Mouse (Mus musculus) brain, embryonic 14.5 days (tissue): ENCODE results near the gene Fam120b. TPM values are rescaled to one million over a fixed set of nuclear protein-coding genes. Genes with fewer than 3 reads are reported as not detected.

Experiments
- DNase-seq: peaks from one replicate; pipeline ENCODE4 v3.0.0-alpha.2; 2011; ENCODE audit warnings: low read depth
- CTCF ChIP-seq: fragments of 200-500 bp; IDR thresholded peaks from 2 replicates; pipeline ENCODE4 v1.5.1; 2012; ENCODE audit warnings: inconsistent platforms, mild to moderate bottlenecking, moderate library complexity, borderline replicate concordance; ENCODE audit not compliant: insufficient read depth, insufficient read length; ENCODE audit errors: extremely low read depth
- POLR2A ChIP-seq: fragments of 200-500 bp; IDR thresholded peaks from 2 replicates; pipeline ENCODE4 v1.6.1; 2012; ENCODE audit warnings: mild to moderate bottlenecking, inconsistent platforms, borderline replicate concordance; ENCODE audit not compliant: poor library complexity, insufficient read depth, insufficient read length, severe bottlenecking; ENCODE audit errors: extremely low read depth
- polyA plus RNA-seq: library from polyadenylated mRNA; depleted of rRNA; stranded (reverse); fragments of >200 nt; gene quantifications from 2 replicates; pipeline ENCODE4 v1.2.3, GENCODE M21; 2012

Gene Fam120b
- polyA plus RNA-seq, 1 experiment: 29.5 TPM

- TF ChIP-seq POLR2A: no peak
- no peak for TF ChIP-seq CTCF
- no peak for DNase-seq
Observed at GRCm38 (mm10) chr17:15372931-15373652, 22.9 kb upstream of the Fam120b start.

- TF ChIP-seq CTCF (no peak), POLR2A (no peak)
- DNase-seq: peak; percentile 47
Observed at GRCm38 (mm10) chr17:15374321-15375141, 21.5 kb upstream of the Fam120b start.

- no peak for TF ChIP-seq CTCF
- TF ChIP-seq POLR2A: no peak
- no peak for DNase-seq
Observed at GRCm38 (mm10) chr17:15375224-15375623, 20.8 kb upstream of the Fam120b start.

GRCm38 (mm10) chr17:15375701-15376493, 20.1 kb upstream of the Fam120b start:
- DNase-seq: peak; percentile 95
- TF ChIP-seq POLR2A (peak; percentile 64), CTCF (no peak)

GRCm38 (mm10) chr17:15376494-15377181, 19.4 kb upstream of the Fam120b start, which contains the start of gene Dll1:
Gene Dll1, minus strand, starts transcription at chr17:15376872.
- TF ChIP-seq CTCF: no peak
- TF ChIP-seq POLR2A: peak; percentile 38; the same call in 1 of the 2 replicates
- DNase-seq: peak; percentile 93

GRCm38 (mm10) chr17:15377901-15378300, 18.1 kb upstream of the Fam120b start:
- peak; percentile 88 for DNase-seq
- TF ChIP-seq POLR2A (no peak), CTCF (no peak)

GRCm38 (mm10) chr17:15378413-15379109, 17.4 kb upstream of the Fam120b start:
- TF ChIP-seq CTCF: no peak
- no peak for TF ChIP-seq POLR2A
- DNase-seq: peak; percentile 93

GRCm38 (mm10) chr17:15379741-15380526, 16.1 kb upstream of the Fam120b start:
- no peak for TF ChIP-seq CTCF
- TF ChIP-seq POLR2A: no peak
- DNase-seq: peak; percentile 74

- peak; percentile 91 for DNase-seq
- TF ChIP-seq CTCF (no peak), POLR2A (no peak)
Observed at GRCm38 (mm10) chr17:15380641-15381051, 15.4 kb upstream of the Fam120b start.
